Mouse (Mus musculus) lung, adult 10 weeks (tissue): ENCODE measurements around the gene Scp2. TPM values are rescaled to one million over a fixed set of nuclear protein-coding genes. Genes with fewer than 3 reads are reported as not detected.

Experiments
- polyA plus RNA-seq: library from polyadenylated mRNA; stranded (reverse); fragments of 350-450 nt; fragmentation: Illumina TruSeq; extraction: RNeasy Lipid Tissue Mini Kit (QIAGEN cat#74804); gene quantifications from one replicate; pipeline ENCODE4 v1.2.3, GENCODE M21; 2014; ENCODE audit warnings: low read depth, low replicate concordance; ENCODE audit not compliant: insufficient read depth

Scp2 gene
- 431 TPM for polyA plus RNA-seq

DNA sequence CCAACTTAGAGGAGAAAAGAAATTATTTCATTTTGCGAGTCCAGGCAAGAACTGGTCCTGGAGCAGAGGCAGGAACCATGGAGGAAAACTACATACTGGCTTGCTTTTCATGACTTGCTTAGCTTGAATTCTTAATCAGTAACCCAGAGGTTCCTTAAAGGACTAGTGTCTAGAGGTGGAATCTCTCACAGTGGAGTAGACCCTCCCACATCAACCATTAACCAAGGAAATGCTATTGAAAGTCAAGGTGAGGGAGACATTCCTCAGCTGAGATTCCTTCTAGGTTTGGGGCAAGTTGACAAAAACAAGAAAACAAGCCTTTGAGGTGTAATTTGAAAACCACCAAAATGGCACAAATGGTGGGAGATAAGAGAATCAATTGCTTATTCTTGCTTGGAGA is at the start of gene Scp2:
Gene Scp2, minus strand, starts transcription at position 119 of the 400 bp plus-strand sequence.

DNA sequence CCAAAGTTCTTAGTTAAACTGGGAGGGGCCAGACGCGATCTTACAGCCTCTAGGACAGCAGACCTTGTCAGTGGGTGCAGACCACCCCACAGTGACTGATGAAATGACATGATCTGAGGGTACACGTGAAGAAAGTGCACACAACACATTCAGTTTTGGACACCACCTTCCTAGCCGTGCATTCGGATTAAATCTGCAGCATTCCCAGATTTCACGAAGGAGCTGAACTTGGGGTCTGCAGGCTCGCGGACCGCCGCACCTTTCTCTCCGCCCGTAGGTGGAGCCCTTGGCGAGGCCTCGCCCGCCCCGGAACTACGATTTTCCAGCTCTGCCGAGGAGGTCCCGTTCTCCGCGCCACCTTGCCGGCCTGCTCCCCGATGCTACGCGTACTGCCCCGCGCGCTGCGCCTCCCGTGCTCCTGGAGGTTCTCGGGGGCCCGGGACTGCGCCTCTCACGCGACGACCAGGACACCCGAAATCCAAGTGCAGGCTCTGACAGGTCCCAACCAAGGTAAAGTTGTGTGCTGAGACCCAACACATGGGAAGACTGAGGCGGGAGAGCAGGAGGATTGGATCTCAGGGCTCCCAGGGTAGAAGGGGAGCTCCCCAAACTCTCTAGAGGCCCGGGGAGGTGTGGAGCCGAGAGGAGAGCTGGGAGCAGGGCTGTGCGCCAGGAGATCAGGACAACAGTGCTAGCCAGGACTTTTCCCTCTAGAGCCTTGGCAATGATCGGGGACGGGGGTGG is 20.5 kb upstream of the Scp2 start, which contains the start of gene Echdc2:
Gene Echdc2, plus strand, starts transcription at position 286 of the 744 bp plus-strand sequence.

DNA sequence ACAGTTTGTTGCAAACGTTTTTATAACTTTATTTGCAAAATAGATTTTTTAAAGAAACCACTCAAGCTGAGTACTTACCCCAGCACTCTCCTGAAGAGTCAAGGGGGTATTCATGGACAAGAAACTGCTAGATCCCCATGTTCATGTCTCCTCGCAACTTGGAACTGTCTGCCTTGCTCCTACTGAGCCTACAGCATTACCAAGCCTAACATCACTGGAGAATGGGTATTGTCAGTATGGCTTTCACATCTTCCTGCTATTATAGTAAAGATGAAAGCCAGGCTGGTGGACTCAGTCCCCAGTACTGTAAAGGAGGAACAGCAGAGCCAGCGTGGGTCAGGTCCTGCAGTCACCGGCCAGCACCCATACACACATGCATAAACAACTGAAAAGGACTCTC is 48.5 kb downstream of the Scp2 start, which contains the start of gene Podn:
Gene Podn, minus strand, starts transcription at position 101 of the 400 bp plus-strand sequence.

Other genes with a start within 250 kb of the Scp2 start
- gene Cpt2, start 221.4 kb downstream of the Scp2 start, polyA plus RNA-seq = 18.2 TPM
- gene Slc1a7, start 176.7 kb downstream of the Scp2 start, polyA plus RNA-seq = 0.28 TPM
- gene Podn, start 48.6 kb downstream of the Scp2 start, polyA plus RNA-seq = 12.4 TPM
- 32.9 TPM for gene Echdc2, start 20.4 kb upstream of the Scp2 start, polyA plus RNA-seq
- gene Zyg11a, start 73.0 kb upstream of the Scp2 start, polyA plus RNA-seq = not detected
- 5.7 TPM for gene Zyg11b, start 156.1 kb upstream of the Scp2 start, polyA plus RNA-seq
- gene Coa7, start 183.1 kb upstream of the Scp2 start, polyA plus RNA-seq = 9.0 TPM
- gene Shisal2a, start 238.4 kb upstream of the Scp2 start, polyA plus RNA-seq = 0.83 TPM